Mouse (Mus musculus) embryonic facial prominence, embryonic 10.5 days (tissue): ENCODE measurements at regions not wholly inside any gene's neighbourhood (a gene's known extent, or its start where the extent isn't known, plus 50 kb on each side); places are given as distances from the start of the nearest gene placed in this dataset.
"Not testable (repeated sequence)": the region's sequence is repeated elsewhere in the genome, so short reads cannot be mapped to it uniquely, and the experiment has no call there.

ENCODE experiments used
- DNase-seq: peaks from one replicate; pipeline ENCODE4 v3.0.0-alpha.2; 2017; ENCODE audit warnings: low spot score
- H3K27ac ChIP-seq: fragments of 300-500 bp; sonication (generic); replicated peaks from 2 replicates; pipeline ENCODE4 v1.5.1; 2016; ENCODE audit warnings: mild to moderate bottlenecking
- H3K27me3 ChIP-seq: fragments of 300-500 bp; sonication (generic); replicated peaks from 2 replicates; pipeline ENCODE4 v1.6.1; 2016; ENCODE audit warnings: low read depth, mild to moderate bottlenecking; ENCODE audit not compliant: poor library complexity, severe bottlenecking
- H3K36me3 ChIP-seq: fragments of 300-500 bp; sonication (generic); replicated peaks from 2 replicates; pipeline ENCODE4 v1.6.1; 2016; ENCODE audit warnings: mild to moderate bottlenecking, moderate library complexity
- H3K4me1 ChIP-seq: fragments of 300-500 bp; sonication (generic); 2 replicates; pipeline ENCODE4 v1.6.1; 2016
- H3K4me3 ChIP-seq: fragments of 300-500 bp; sonication (generic); 2 replicates; pipeline ENCODE4 v1.5.1; 2016; ENCODE audit warnings: mild to moderate bottlenecking, moderate library complexity
- H3K9me3 ChIP-seq: fragments of 300-500 bp; sonication (generic); 2 replicates; pipeline ENCODE4 v1.6.1; 2016; ENCODE audit warnings: mild to moderate bottlenecking
- WGBS: fragments of 180-500 bp; shearing (Covaris S2); methylation state at CpG from one replicate; pipeline ENCODE4 v1.1.7; 2016; 5-methylcytosine and 5-hydroxymethylcytosine counted together

GRCm38 (mm10) chr12:69524337-69525035 lies 58.3 kb downstream of the Vcpkmt start:
- DNase-seq, result peak; percentile 23
- H3K4me1 ChIP-seq, result peaks cover 16% of the 10 kb centered on the region
- 56% methylated on average over 12 of the region's 12 CpGs for WGBS
- H3K9me3 ChIP-seq, result no peaks in the 10 kb centered on the region
- no peaks in the 10 kb centered on the region for H3K27me3 ChIP-seq
- H3K4me3 ChIP-seq, result no peak overlapping the region
- peak overlapping the region; percentile 27; the same call in 1 of the 2 replicates for H3K27ac ChIP-seq
- H3K36me3 ChIP-seq, result no peaks in the 10 kb centered on the region

- Histone ChIP-seq H3K27ac (no peak overlapping the region), H3K27me3 (no peaks in the 10 kb centered on the region), H3K36me3 (no peaks in the 10 kb centered on the region), H3K9me3 (no peaks in the 10 kb centered on the region), H3K4me3 (no peak overlapping the region), H3K4me1 (peaks cover 12% of the 10 kb centered on the region)
- no peak for DNase-seq
- 91% methylated on average over 2 of the region's 2 CpGs for WGBS
These were observed 63.0 kb downstream of the Vcpkmt start for GRCm38 (mm10) chr12:69519869-69520268.

- no peak overlapping the region for H3K4me3 ChIP-seq
- no peaks in the 10 kb centered on the region for H3K27me3 ChIP-seq
- WGBS, result 82% methylated on average over 2 of the region's 2 CpGs
These were observed 63.8 kb downstream of the Vcpkmt start for GRCm38 (mm10) chr12:69519028-69519427.

GRCm38 (mm10) chr12:69517616-69518015 lies 65.2 kb downstream of the Vcpkmt start:
- WGBS, result 75% methylated on average over 3 of the region's 3 CpGs
- DNase-seq, result no peak

More at GRCm38 (mm10) chr12:69519028-69519427, 63.8 kb downstream of the Vcpkmt start:
- H3K27ac ChIP-seq, result no peak overlapping the region
- H3K36me3 ChIP-seq, result no peaks in the 10 kb centered on the region
- H3K4me1 ChIP-seq, result peaks cover 3% of the 10 kb centered on the region
- no peak for DNase-seq
- no peaks in the 10 kb centered on the region for H3K9me3 ChIP-seq

GRCm38 (mm10) chr12:69516314-69516916 lies 66.4 kb downstream of the Vcpkmt start:
- Histone ChIP-seq H3K9me3 (no peaks in the 10 kb centered on the region), H3K27me3 (no peaks in the 10 kb centered on the region), H3K4me1 (peaks cover 7% of the 10 kb centered on the region; the same call in 1 of the 2 replicates), H3K4me3 (no peak overlapping the region), H3K27ac (no peak overlapping the region), H3K36me3 (no peaks in the 10 kb centered on the region)
- DNase-seq, result no peak
- WGBS, result 81% methylated on average over 10 of the region's 10 CpGs

More at GRCm38 (mm10) chr12:69517616-69518015, 65.2 kb downstream of the Vcpkmt start:
- H3K9me3 ChIP-seq, result no peaks in the 10 kb centered on the region
- H3K27ac ChIP-seq, result no peak overlapping the region
- H3K36me3 ChIP-seq, result no peaks in the 10 kb centered on the region
- no peaks in the 10 kb centered on the region for H3K27me3 ChIP-seq
- H3K4me3 ChIP-seq, result no peak overlapping the region
- peaks cover 3% of the 10 kb centered on the region; the same call in 1 of the 2 replicates for H3K4me1 ChIP-seq

- Histone ChIP-seq H3K4me3 (no peak overlapping the region), H3K27ac (no peak overlapping the region), H3K9me3 (no peaks in the 10 kb centered on the region), H3K27me3 (no peaks in the 10 kb centered on the region), H3K36me3 (no peaks in the 10 kb centered on the region), H3K4me1 (peaks cover 10% of the 10 kb centered on the region; the same call in 1 of the 2 replicates)
- no peak for DNase-seq
These were observed 67.0 kb downstream of the Vcpkmt start for GRCm38 (mm10) chr12:69515850-69516249.

GRCm38 (mm10) chr12:69515117-69515516 lies 67.7 kb downstream of the Vcpkmt start:
- H3K27ac ChIP-seq, result peak overlapping the region; percentile 19; the same call in 1 of the 2 replicates
- no peak for DNase-seq
- no peaks in the 10 kb centered on the region for H3K27me3 ChIP-seq
- peaks cover 10% of the 10 kb centered on the region; the same call in 1 of the 2 replicates for H3K4me1 ChIP-seq
- no peak overlapping the region for H3K4me3 ChIP-seq
- H3K36me3 ChIP-seq, result no peaks in the 10 kb centered on the region
- no peaks in the 10 kb centered on the region for H3K9me3 ChIP-seq
- 57% methylated on average over 9 of the region's 9 CpGs for WGBS

GRCm38 (mm10) chr12:69513166-69513565 lies 69.7 kb downstream of the Vcpkmt start:
- H3K36me3 ChIP-seq, result no peaks in the 10 kb centered on the region
- no peaks in the 10 kb centered on the region; the same call in 1 of the 2 replicates for H3K27me3 ChIP-seq
- WGBS, result 69% methylated on average over 4 of the region's 4 CpGs
- H3K27ac ChIP-seq, result no peak overlapping the region
- no peak overlapping the region for H3K4me3 ChIP-seq
- no peaks in the 10 kb centered on the region for H3K9me3 ChIP-seq
- peaks cover 10% of the 10 kb centered on the region; the same call in 1 of the 2 replicates for H3K4me1 ChIP-seq
- DNase-seq, result no peak

- 0 out of 2 replicates have a peak, but pooled peaks cover 10% of the 10 kb centered on the region for H3K4me1 ChIP-seq
- 33% methylated on average over 4 of the region's 4 CpGs for WGBS
- no peaks in the 10 kb centered on the region for H3K9me3 ChIP-seq
- no peaks in the 10 kb centered on the region; the same call in 1 of the 2 replicates for H3K27me3 ChIP-seq
- H3K4me3 ChIP-seq, result no peak overlapping the region
- no peak for DNase-seq
- H3K27ac ChIP-seq, result no peak overlapping the region
- H3K36me3 ChIP-seq, result no peaks in the 10 kb centered on the region
These were observed 72.1 kb downstream of the Vcpkmt start for GRCm38 (mm10) chr12:69510736-69511135.

GRCm38 (mm10) chr12:69509180-69509579 lies 73.6 kb downstream of the Vcpkmt start:
- H3K36me3 ChIP-seq, DNase-seq, H3K4me1 ChIP-seq, H3K27me3 ChIP-seq, H3K27ac ChIP-seq, H3K9me3 ChIP-seq, H3K4me3 ChIP-seq: not testable (repeated sequence)
- 87% methylated on average over 1 of the region's 1 CpGs for WGBS

GRCm38 (mm10) chr12:69507906-69508305 lies 74.9 kb downstream of the Vcpkmt start:
- Histone ChIP-seq H3K36me3 (no peaks in the 10 kb centered on the region), H3K27me3 (no peaks in the 10 kb centered on the region; the same call in 1 of the 2 replicates), H3K4me1 (peaks cover 9% of the 10 kb centered on the region), H3K9me3 (no peaks in the 10 kb centered on the region), H3K27ac (no peak overlapping the region), H3K4me3 (no peak overlapping the region)
- WGBS, result 93% methylated on average over 6 of the region's 6 CpGs
- no peak for DNase-seq

- no peak overlapping the region for H3K27ac ChIP-seq
- no peaks in the 10 kb centered on the region; the same call in 1 of the 2 replicates for H3K27me3 ChIP-seq
- no peak overlapping the region for H3K4me3 ChIP-seq
- H3K36me3 ChIP-seq, result no peaks in the 10 kb centered on the region
- H3K9me3 ChIP-seq, result no peaks in the 10 kb centered on the region
- WGBS, result 87% methylated on average over 3 of the region's 3 CpGs
- H3K4me1 ChIP-seq, result peaks cover 15% of the 10 kb centered on the region
- no peak for DNase-seq
These were observed 75.5 kb downstream of the Vcpkmt start for GRCm38 (mm10) chr12:69507333-69507732.

- H3K36me3 ChIP-seq, result no peaks in the 10 kb centered on the region
- no peaks in the 10 kb centered on the region for H3K27me3 ChIP-seq
- peaks cover 27% of the 10 kb centered on the region for H3K4me1 ChIP-seq
- DNase-seq, result no peak
- no peaks in the 10 kb centered on the region for H3K9me3 ChIP-seq
- H3K4me3 ChIP-seq, result peak overlapping the region; percentile 37
- peak overlapping the region; percentile 85 for H3K27ac ChIP-seq
- 70% methylated on average over 6 of the region's 6 CpGs for WGBS
These were observed 80.1 kb downstream of the Vcpkmt start for GRCm38 (mm10) chr12:69502706-69503070.
